Mouse (Mus musculus) brain, embryonic 14.5 days (tissue): Measurements from ENCODE around the gene Serpina3n.

ENCODE experiments used
- CTCF ChIP-seq: fragments of 200-500 bp; IDR thresholded peaks from 2 replicates; pipeline ENCODE4 v1.5.1; 2012; ENCODE audit warnings: inconsistent platforms, mild to moderate bottlenecking, moderate library complexity, borderline replicate concordance; ENCODE audit not compliant: insufficient read depth, insufficient read length; ENCODE audit errors: extremely low read depth
- POLR2A ChIP-seq: fragments of 200-500 bp; IDR thresholded peaks from 2 replicates; pipeline ENCODE4 v1.6.1; 2012; ENCODE audit warnings: mild to moderate bottlenecking, inconsistent platforms, borderline replicate concordance; ENCODE audit not compliant: poor library complexity, insufficient read depth, insufficient read length, severe bottlenecking; ENCODE audit errors: extremely low read depth

- TF ChIP-seq CTCF (no peak), POLR2A (no peak)
Measured at GRCm38 (mm10) chr12:104414576-104414975, 8.0 kb downstream of the Serpina3n start.
